Mouse (Mus musculus) retina, postnatal 7 days (tissue): ENCODE results near the gene Hist1h2bh.
"Not testable (repeated sequence)": the region's sequence is repeated elsewhere in the genome, so short reads cannot be mapped to it uniquely, and the experiment has no call there.

ENCODE experiments used
- DNase-seq: peaks from one replicate; pipeline ENCODE4 v3.0.0-alpha.2; 2012; ENCODE audit warnings: low read depth, low spot score

Gene Hist1h2bh

GRCm38 (mm10) chr13:23542999-23543607 lies at the start of gene Hist1h2bh:
Gene Hist1h2bh (minus strand): TSS chr13:23543392.
- DNase-seq = not testable (repeated sequence)

DNA sequence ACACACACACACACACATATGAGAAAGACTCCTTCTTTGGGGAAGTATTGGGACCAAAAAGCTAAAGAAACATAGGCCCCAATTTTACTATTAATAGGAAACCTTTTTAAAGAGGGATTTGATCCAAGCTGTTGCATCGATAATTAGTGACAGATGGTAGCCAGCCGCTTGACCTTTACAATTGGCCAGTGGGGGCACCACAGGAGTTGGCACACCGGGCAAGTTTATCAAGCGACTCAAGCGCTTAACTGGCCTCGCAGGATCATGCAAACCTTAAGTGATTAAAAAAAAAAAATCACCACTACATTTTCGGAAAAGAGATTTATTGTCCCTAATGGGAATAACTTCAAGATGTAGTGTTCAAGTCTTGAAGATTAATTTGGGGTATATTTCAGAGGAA lies 49.4 kb upstream of the Hist1h2bh start:
- no peak for DNase-seq

DNA sequence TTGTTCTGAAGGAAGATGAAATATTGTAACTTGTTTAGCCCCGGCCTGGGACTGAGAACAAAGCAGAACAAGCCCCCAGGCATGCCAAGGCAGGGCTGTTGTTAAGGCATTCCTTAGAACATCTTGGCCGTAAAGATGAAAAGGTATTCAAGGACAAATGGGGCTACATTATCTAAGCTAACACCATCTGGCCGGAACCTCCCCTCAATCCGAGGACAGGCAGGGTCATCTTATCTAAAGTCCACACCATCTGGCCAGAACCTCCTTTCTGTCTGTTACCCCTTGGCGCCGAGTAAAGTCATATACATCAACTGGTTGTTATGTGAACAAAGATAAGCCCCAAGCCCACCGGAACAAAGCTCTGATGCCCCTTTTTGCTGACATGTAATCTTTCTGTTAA lies 48.7 kb upstream of the Hist1h2bh start:
- DNase-seq = not testable (repeated sequence)

GRCm38 (mm10) chr13:23591206-23591605 lies 48.0 kb upstream of the Hist1h2bh start:
- DNase-seq = no peak

GRCm38 (mm10) chr13:23586940-23587225 lies 43.7 kb upstream of the Hist1h2bh start:
- no peak for DNase-seq

GRCm38 (mm10) chr13:23586099-23586939 lies 43.1 kb upstream of the Hist1h2bh start:
- DNase-seq = no peak

- DNase-seq = peak; percentile 76
Observed at GRCm38 (mm10) chr13:23585442-23586098, 42.4 kb upstream of the Hist1h2bh start.

DNA sequence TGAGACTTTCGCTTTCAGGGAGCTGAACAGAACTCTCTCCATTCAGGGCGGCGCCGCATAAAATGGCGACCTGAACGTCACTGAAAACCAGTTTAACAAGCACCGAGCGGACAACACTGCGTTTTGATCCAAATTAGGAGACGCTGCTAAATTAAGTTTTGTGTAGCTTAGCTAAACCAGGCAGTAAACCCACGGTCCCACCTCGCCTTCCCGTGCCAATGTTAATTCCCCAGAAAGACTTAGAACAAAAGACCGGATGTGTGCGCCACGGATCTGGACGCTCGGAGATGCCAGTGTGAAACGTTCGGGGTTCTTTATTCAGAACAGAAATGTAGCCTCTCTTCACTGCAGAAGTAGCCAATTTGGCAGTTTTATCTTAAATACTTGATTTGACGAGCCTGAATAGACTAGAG lies 41.8 kb upstream of the Hist1h2bh start:
- peak; percentile 36 for DNase-seq

- no peak for DNase-seq
Observed at GRCm38 (mm10) chr13:23584331-23584730, 41.1 kb upstream of the Hist1h2bh start.

DNA sequence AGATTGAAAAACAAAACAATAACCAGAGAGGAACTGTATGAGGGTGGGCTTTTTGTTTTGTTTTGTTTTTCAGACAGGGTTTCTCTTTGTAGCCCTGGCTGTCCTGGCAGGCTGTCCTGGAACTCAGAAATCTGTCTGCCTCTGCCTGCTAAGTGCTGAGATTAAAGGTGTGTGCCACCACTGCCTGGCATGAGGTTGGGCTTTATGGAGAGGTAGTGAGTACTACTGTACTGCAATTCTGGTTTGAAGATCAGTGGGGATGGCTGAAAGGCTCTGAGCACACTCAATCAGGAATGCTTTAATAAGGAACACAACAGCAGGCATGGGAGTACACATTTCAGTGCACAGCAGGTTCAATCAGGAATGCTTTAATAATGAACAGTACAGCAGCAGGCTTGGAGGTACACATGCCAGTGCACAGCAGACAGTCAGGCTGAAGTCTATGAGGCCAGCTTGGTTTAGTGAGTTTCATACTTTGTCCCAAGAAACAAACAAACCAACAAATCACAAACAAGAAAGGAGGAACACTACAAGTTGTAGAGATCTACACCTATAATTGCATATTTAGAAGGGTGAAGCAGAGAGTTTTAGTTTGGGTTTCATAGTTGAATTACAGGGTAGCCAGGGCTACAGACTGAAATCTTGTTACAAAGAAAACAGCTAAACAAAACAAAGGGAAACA lies 40.3 kb upstream of the Hist1h2bh start:
- no peak for DNase-seq

DNA sequence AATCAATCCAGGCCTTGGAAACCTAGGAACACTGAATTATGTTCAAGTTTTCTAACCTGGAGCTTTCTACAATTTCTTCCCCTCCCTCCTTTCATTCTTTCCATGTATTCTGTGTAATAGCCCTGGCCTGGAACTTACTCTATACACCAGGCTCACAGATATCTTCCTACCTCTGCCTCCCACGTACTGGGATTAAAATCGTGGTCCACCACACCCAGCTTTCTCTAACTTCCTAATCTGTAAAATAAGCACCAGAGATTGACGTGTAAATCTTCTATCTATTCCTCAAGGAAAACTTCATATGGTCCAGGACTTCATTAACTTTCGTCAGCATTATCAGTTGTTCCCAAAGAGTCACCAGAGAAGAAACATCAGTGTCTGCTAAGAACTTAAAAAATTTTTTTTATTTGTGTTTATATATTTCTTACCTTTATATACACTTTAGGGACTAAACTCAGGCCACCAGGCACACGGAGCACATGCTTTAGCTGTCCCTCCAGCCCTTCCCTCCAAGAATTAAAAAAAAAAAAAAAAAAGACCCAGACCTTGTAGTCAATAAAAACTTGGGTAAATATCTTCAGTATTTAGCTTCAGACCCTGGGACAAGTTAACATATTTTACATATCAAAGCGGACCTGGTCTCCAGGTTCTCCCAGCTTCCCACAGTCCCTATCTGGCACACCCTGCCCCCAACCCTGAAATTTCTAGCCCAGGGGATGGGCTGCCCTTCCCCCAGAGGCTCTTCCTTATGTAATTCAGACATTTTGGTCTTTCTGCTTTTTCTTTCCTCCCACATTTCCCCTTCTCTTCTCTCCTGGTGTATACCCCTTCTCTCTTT lies 39.2 kb upstream of the Hist1h2bh start:
- DNase-seq = no peak

GRCm38 (mm10) chr13:23581408-23582218 lies 38.4 kb upstream of the Hist1h2bh start, which contains the start of gene Hist1h4d:
Gene Hist1h4d (plus strand): TSS chr13:23581598.
- peak; percentile 94 for DNase-seq

DNA sequence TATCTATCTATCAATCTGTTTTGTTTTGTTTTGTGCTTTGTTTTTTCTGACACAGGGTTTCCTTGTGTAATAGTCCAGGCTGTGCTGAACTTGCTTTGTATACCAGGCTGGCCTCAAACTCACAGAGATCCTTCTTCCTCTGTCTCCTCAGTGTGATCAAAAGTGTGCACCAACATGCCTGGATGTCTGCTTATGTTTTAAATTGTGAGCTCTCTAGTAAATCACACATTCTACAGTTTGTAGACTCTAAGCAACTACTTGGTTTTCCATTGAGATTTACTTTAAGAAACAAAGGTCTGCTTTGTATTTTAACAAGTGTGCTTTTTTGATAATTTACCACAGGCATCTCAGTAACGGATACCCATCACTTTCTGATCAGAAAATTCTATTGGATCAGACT lies 34.6 kb upstream of the Hist1h2bh start:
- DNase-seq = no peak

DNA sequence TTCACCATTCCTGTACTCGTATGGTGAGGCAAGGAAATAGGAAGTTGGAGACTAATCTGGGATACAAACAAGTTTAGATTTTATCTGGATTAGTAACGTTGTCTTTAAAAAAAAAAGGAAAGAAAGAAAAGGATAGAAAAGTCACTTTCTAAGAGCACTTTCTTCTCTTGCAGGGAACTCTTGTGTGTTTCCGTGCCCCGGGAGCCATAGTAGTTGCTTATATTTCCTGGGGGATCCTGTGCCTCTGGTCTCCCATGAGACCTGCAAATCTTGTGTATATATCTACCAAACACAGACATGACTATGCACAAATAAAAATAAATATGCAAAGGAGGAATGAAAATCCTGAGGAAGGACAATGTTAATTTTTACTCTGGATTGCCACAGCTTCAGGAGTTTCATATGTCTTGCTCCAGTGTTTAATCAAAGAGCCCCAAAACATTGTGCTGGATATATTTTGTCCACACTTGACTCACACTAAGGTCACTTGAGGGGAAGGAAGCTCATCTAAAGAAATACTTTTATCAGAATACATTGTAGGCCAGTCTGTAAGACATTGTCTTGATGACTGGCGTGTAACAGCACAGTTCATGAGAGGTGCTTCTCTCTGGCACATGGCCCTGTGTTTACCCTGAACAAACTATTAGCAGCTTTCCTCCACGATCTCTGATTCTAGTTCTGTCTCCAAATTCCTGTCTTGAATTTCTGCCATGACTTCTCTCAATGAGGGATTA lies 33.9 kb upstream of the Hist1h2bh start:
- DNase-seq = no peak

DNA sequence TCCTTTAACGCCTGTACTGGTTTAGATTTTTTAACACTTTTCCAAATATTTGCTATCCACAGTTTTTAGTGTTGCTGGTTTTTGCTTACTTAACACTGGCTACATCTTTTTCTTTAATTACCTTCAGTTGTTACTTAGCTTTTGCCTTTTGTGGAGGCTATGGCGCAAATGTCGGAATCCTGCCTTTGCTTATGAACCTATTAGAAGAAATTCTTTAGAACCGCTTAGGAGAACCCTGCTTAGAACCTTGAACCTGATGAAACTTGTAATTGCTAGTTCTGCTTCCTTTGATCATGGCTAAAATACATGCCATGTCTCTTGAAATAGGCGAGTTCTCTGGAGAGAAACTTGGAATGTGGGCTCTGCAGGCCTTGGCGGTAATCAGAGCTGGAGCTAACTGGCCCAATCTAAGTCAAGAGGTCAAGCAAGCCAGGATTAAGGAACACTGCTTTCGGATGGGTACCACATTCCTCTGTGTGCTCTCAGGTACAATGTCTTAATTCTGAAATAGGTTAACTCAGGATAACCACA lies 33.2 kb upstream of the Hist1h2bh start:
- no peak for DNase-seq

DNA sequence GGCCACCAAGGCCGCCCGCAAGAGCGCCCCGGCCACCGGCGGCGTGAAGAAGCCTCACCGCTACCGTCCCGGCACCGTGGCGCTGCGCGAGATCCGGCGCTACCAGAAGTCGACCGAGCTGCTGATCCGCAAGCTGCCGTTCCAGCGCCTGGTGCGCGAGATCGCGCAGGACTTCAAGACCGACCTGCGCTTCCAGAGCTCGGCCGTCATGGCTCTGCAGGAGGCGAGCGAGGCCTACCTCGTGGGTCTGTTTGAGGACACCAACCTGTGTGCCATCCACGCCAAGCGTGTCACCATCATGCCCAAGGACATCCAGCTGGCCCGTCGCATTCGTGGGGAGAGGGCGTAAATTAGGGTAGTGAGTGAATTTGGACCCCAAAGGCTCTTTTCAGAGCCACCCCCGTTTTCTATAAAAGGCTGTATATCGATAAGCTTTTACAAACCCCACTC lies 32.7 kb upstream of the Hist1h2bh start:
- DNase-seq = not testable (repeated sequence)

DNA sequence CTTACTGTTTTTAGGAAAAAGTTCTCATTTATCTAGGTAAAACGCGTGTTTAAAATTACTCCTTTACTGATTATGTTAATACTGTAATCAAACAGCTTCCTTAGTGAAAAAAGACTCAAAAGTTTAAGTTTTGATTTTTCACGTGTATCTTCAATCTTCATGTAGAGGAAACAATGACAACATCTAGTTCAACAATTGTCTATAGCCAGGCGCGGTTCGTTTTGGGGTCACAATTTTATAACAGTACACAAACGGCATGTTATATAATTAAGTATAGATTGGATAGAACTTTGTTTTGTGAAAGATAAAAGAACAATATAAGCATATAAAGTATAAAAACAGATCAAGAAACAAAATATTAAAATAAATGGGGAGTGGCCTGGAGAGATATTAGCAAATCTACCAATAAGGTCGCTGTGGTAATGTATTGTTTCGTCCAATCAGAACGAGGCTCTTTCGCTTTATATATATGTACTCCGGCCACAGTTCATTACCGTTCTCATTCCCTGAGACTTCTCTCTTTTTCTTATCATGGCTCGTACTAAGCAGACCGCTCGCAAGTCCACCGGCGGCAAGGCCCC lies 32.2 kb upstream of the Hist1h2bh start, which contains the start of gene Hist1h3d:
Gene Hist1h3d (plus strand): TSS at position 493 of the 581 bp plus-strand sequence.
- DNase-seq = peak; percentile 49

- not testable (repeated sequence) for DNase-seq
Observed at GRCm38 (mm10) chr13:23574546-23575170, 31.5 kb upstream of the Hist1h2bh start.
